Mouse (Mus musculus): ENCODE measurements around the gene Thrb. TPM values are rescaled to one million over a fixed set of nuclear protein-coding genes. Genes with fewer than 3 reads are reported as not detected.

Thrb gene
- polyA plus RNA-seq, 1 experiment from 2014 or later, result 1.2 TPM

GRCm38 (mm10) chr14:17899733-17900413 is 239.8 kb downstream of the Thrb start:
- H3K36me3 ChIP-seq (ENCODE audit: control insufficient read depth, insufficient read depth), result no peaks in the 10 kb centered on the region
- H3K27ac ChIP-seq (ENCODE audit: low read length), result no peak overlapping the region
- no peak for ATAC-seq (replicated peaks; ENCODE audit: extremely low read depth, insufficient read depth, low FRiP score)
- H3K4me2 ChIP-seq (ENCODE audit: low read depth, low read length), result no peak overlapping the region
- no peaks in the 10 kb centered on the region for H3K4me1 ChIP-seq (ENCODE audit: control insufficient read depth, insufficient read depth, low read length)
- no peak overlapping the region for H3K9ac ChIP-seq (ENCODE audit: low read length)
- H3K4me3 ChIP-seq (ENCODE audit: low read length), result no peak overlapping the region
- H3K27me3 ChIP-seq (ENCODE audit: control insufficient read depth, insufficient read depth, low read length), result no peaks in the 10 kb centered on the region
- H3K9me3 ChIP-seq (replicated peaks; ENCODE audit: control insufficient read depth, low read length), result no peaks in the 10 kb centered on the region
- WGBS, result 85% methylated on average over 6 of the region's 6 CpGs

GRCm38 (mm10) chr14:17900414-17900795 is 240.3 kb downstream of the Thrb start:
- 67% methylated on average over 3 of the region's 3 CpGs for WGBS
- H3K36me3 ChIP-seq (ENCODE audit: control insufficient read depth, insufficient read depth), result no peaks in the 10 kb centered on the region
- no peak overlapping the region for H3K4me3 ChIP-seq (ENCODE audit: low read length)
- H3K27ac ChIP-seq (ENCODE audit: low read length), result no peak overlapping the region
- no peak overlapping the region for H3K9ac ChIP-seq (ENCODE audit: low read length)
- no peaks in the 10 kb centered on the region for H3K9me3 ChIP-seq (replicated peaks; ENCODE audit: control insufficient read depth, low read length)
- ATAC-seq (replicated peaks; ENCODE audit: extremely low read depth, insufficient read depth, low FRiP score), result no peak
- H3K27me3 ChIP-seq (ENCODE audit: control insufficient read depth, insufficient read depth, low read length), result no peaks in the 10 kb centered on the region
- H3K4me1 ChIP-seq (ENCODE audit: control insufficient read depth, insufficient read depth, low read length), result no peaks in the 10 kb centered on the region
- no peak overlapping the region for H3K4me2 ChIP-seq (ENCODE audit: low read depth, low read length)

GRCm38 (mm10) chr14:17902426-17902825 is 242.4 kb downstream of the Thrb start:
- Histone ChIP-seq H3K4me1 (ENCODE audit: control insufficient read depth, insufficient read depth, low read length) (no peaks in the 10 kb centered on the region), H3K9ac (ENCODE audit: low read length) (no peak overlapping the region), H3K4me2 (ENCODE audit: low read depth, low read length) (no peak overlapping the region), H3K36me3 (ENCODE audit: control insufficient read depth, insufficient read depth) (no peaks in the 10 kb centered on the region), H3K9me3 (replicated peaks; ENCODE audit: control insufficient read depth, low read length) (no peaks in the 10 kb centered on the region), H3K27ac (ENCODE audit: low read length) (no peak overlapping the region), H3K27me3 (ENCODE audit: control insufficient read depth, insufficient read depth, low read length) (no peaks in the 10 kb centered on the region), H3K4me3 (ENCODE audit: low read length) (no peak overlapping the region)
- ATAC-seq (replicated peaks; ENCODE audit: extremely low read depth, insufficient read depth, low FRiP score), result no peak
- WGBS, result 57% methylated on average over 2 of the region's 2 CpGs

- H3K9ac ChIP-seq (ENCODE audit: low read length), result no peak overlapping the region
- H3K36me3 ChIP-seq (ENCODE audit: control insufficient read depth, insufficient read depth), result no peaks in the 10 kb centered on the region
- no peak overlapping the region for H3K4me2 ChIP-seq (ENCODE audit: low read depth, low read length)
- H3K27ac ChIP-seq (ENCODE audit: low read length), result no peak overlapping the region
- 61% methylated on average over 2 of the region's 2 CpGs for WGBS
- ATAC-seq (replicated peaks; ENCODE audit: extremely low read depth, insufficient read depth, low FRiP score), result no peak
- no peak overlapping the region for H3K4me3 ChIP-seq (ENCODE audit: low read length)
- no peaks in the 10 kb centered on the region for H3K27me3 ChIP-seq (ENCODE audit: control insufficient read depth, insufficient read depth, low read length)
- H3K4me1 ChIP-seq (ENCODE audit: control insufficient read depth, insufficient read depth, low read length), result no peaks in the 10 kb centered on the region
- no peaks in the 10 kb centered on the region for H3K9me3 ChIP-seq (replicated peaks; ENCODE audit: control insufficient read depth, low read length)
These were observed 243.1 kb downstream of the Thrb start for GRCm38 (mm10) chr14:17903121-17903520.

GRCm38 (mm10) chr14:17904554-17904953 is 244.5 kb downstream of the Thrb start:
- no peaks in the 10 kb centered on the region for H3K36me3 ChIP-seq (ENCODE audit: control insufficient read depth, insufficient read depth)
- H3K27ac ChIP-seq (ENCODE audit: low read length), result no peak overlapping the region
- ATAC-seq (replicated peaks; ENCODE audit: extremely low read depth, insufficient read depth, low FRiP score), result no peak
- no peak overlapping the region for H3K4me3 ChIP-seq (ENCODE audit: low read length)
- no peaks in the 10 kb centered on the region for H3K9me3 ChIP-seq (replicated peaks; ENCODE audit: control insufficient read depth, low read length)
- H3K4me1 ChIP-seq (ENCODE audit: control insufficient read depth, insufficient read depth, low read length), result no peaks in the 10 kb centered on the region
- no peak overlapping the region for H3K9ac ChIP-seq (ENCODE audit: low read length)
- WGBS, result 53% methylated on average over 1 of the region's 1 CpGs
- no peak overlapping the region for H3K4me2 ChIP-seq (ENCODE audit: low read depth, low read length)
- no peaks in the 10 kb centered on the region for H3K27me3 ChIP-seq (ENCODE audit: control insufficient read depth, insufficient read depth, low read length)

GRCm38 (mm10) chr14:17905627-17906026 is 245.6 kb downstream of the Thrb start:
- H3K36me3 ChIP-seq (ENCODE audit: control insufficient read depth, insufficient read depth), result no peaks in the 10 kb centered on the region
- no peak overlapping the region for H3K4me3 ChIP-seq (ENCODE audit: low read length)
- no peaks in the 10 kb centered on the region for H3K4me1 ChIP-seq (ENCODE audit: control insufficient read depth, insufficient read depth, low read length)
- H3K27me3 ChIP-seq (ENCODE audit: control insufficient read depth, insufficient read depth, low read length), result no peaks in the 10 kb centered on the region
- H3K27ac ChIP-seq (ENCODE audit: low read length), result no peak overlapping the region
- no peak overlapping the region for H3K4me2 ChIP-seq (ENCODE audit: low read depth, low read length)
- no peak overlapping the region for H3K9ac ChIP-seq (ENCODE audit: low read length)
- 40% methylated on average over 3 of the region's 3 CpGs for WGBS
- H3K9me3 ChIP-seq (replicated peaks; ENCODE audit: control insufficient read depth, low read length), result no peaks in the 10 kb centered on the region
- no peak for ATAC-seq (replicated peaks; ENCODE audit: extremely low read depth, insufficient read depth, low FRiP score)

- Histone ChIP-seq H3K27ac (ENCODE audit: low read length) (no peak overlapping the region), H3K9ac (ENCODE audit: low read length) (no peak overlapping the region), H3K27me3 (ENCODE audit: control insufficient read depth, insufficient read depth, low read length) (no peaks in the 10 kb centered on the region), H3K9me3 (replicated peaks; ENCODE audit: control insufficient read depth, low read length) (no peaks in the 10 kb centered on the region), H3K4me2 (ENCODE audit: low read depth, low read length) (no peak overlapping the region), H3K36me3 (ENCODE audit: control insufficient read depth, insufficient read depth) (no peaks in the 10 kb centered on the region), H3K4me3 (ENCODE audit: low read length) (no peak overlapping the region), H3K4me1 (ENCODE audit: control insufficient read depth, insufficient read depth, low read length) (no peaks in the 10 kb centered on the region)
- ATAC-seq (replicated peaks; ENCODE audit: extremely low read depth, insufficient read depth, low FRiP score), result no peak
- 58% methylated on average over 4 of the region's 4 CpGs for WGBS
These were observed 246.9 kb downstream of the Thrb start for GRCm38 (mm10) chr14:17906931-17907330.

- H3K27me3 ChIP-seq (ENCODE audit: control insufficient read depth, insufficient read depth, low read length), result no peaks in the 10 kb centered on the region
- no peak for ATAC-seq (replicated peaks; ENCODE audit: extremely low read depth, insufficient read depth, low FRiP score)
- no peak overlapping the region for H3K9ac ChIP-seq (ENCODE audit: low read length)
- no peak overlapping the region for H3K27ac ChIP-seq (ENCODE audit: low read length)
- H3K4me3 ChIP-seq (ENCODE audit: low read length), result no peak overlapping the region
- no peak overlapping the region for H3K4me2 ChIP-seq (ENCODE audit: low read depth, low read length)
- H3K9me3 ChIP-seq (replicated peaks; ENCODE audit: control insufficient read depth, low read length), result no peaks in the 10 kb centered on the region
- H3K36me3 ChIP-seq (ENCODE audit: control insufficient read depth, insufficient read depth), result no peaks in the 10 kb centered on the region
- WGBS, result 75% methylated on average over 3 of the region's 3 CpGs
- no peaks in the 10 kb centered on the region for H3K4me1 ChIP-seq (ENCODE audit: control insufficient read depth, insufficient read depth, low read length)
These were observed 251.1 kb downstream of the Thrb start for GRCm38 (mm10) chr14:17911157-17911556.

GRCm38 (mm10) chr14:17912573-17913207 is 252.6 kb downstream of the Thrb start:
- no peak overlapping the region for H3K4me2 ChIP-seq (ENCODE audit: low read depth, low read length)
- H3K9ac ChIP-seq (ENCODE audit: low read length), result no peak overlapping the region
- 58% methylated on average over 6 of the region's 6 CpGs for WGBS
- no peak overlapping the region for H3K4me3 ChIP-seq (ENCODE audit: low read length)
- H3K4me1 ChIP-seq (ENCODE audit: control insufficient read depth, insufficient read depth, low read length), result no peaks in the 10 kb centered on the region
- ATAC-seq (replicated peaks; ENCODE audit: extremely low read depth, insufficient read depth, low FRiP score), result no peak
- H3K27ac ChIP-seq (ENCODE audit: low read length), result no peak overlapping the region
- no peaks in the 10 kb centered on the region for H3K27me3 ChIP-seq (ENCODE audit: control insufficient read depth, insufficient read depth, low read length)
- H3K36me3 ChIP-seq (ENCODE audit: control insufficient read depth, insufficient read depth), result no peaks in the 10 kb centered on the region
- no peaks in the 10 kb centered on the region for H3K9me3 ChIP-seq (replicated peaks; ENCODE audit: control insufficient read depth, low read length)

Data from heart, embryonic 16.5 days (tissue).